Mouse (Mus musculus): ENCODE results near the gene Gm3776. TPM values are rescaled to one million over a fixed set of nuclear protein-coding genes. Genes with fewer than 3 reads are reported as not detected.
"Not testable (repeated sequence)": the region's sequence is repeated elsewhere in the genome, so short reads cannot be mapped to it uniquely, and the experiment has no call there.

The Gm3776 gene
- polyA plus RNA-seq, 1 experiment, result 0.90 TPM

DNA sequence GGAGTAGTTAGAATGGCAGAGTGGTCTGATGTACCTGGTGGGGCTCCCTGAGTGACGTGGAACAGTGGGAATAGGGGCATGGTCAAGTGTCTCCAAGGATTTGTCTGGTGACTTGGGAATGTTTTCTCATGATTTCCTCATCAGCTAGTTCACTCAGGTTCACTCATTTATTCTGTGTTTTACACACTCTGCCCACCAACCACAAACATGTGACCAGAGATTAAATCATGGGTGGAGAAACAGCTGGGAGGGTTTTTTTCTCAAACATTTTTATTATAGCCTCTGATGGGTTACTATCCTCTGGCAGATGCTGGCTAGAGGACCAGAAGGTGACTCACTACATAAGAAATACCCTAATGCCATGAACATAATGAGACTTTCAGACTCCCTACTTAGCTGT is 41.3 kb downstream of the Gm3776 start:
- Histone ChIP-seq H3K36me3 (ENCODE audit: control insufficient read depth, insufficient read depth, low read length) (no peaks in the 10 kb centered on the region), H3K27ac (ENCODE audit: insufficient read depth, low read depth, low read length) (no peak overlapping the region), H3K4me1 (ENCODE audit: control insufficient read depth, insufficient read depth, insufficient read length, low read length) (peaks cover 2% of the 10 kb centered on the region; the same call in 1 of the 2 replicates), H3K4me3 (ENCODE audit: low read depth, low read length) (no peak overlapping the region), H3K27me3 (ENCODE audit: control insufficient read depth, insufficient read depth, low read length) (no peaks in the 10 kb centered on the region)
- 97% methylated on average over 1 of the region's 1 CpGs for WGBS
- no peak for TF ChIP-seq CTCF (IDR thresholded peaks at IDR 0.05; ENCODE audit: extremely low read depth, insufficient read length, insufficient replicate concordance, low read depth, low read length)
- no peak for TF ChIP-seq POLR2A (IDR thresholded peaks at IDR 0.05; ENCODE audit: low read depth, low read length)

DNA sequence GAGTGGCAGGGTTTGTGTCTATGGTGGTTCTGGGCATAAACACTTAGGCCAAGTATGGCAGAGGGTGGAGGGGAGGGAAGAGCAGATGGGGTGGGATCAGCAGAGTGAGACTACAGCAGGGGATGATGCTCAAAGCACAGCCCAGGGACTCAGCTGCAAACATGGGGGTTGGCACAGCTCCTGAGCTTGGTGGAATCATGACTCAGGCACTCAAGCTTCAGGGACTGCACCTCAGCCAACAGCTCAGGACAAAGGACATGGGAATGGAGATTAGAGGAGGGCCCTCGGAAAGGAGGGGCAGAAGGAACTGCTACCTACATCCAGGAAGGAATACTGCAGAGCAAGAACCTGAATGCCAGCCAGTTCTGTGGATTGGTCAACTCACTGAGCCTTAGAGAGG is 42.2 kb downstream of the Gm3776 start:
- not testable (repeated sequence) for H3K4me3 ChIP-seq (ENCODE audit: low read depth, low read length); H3K4me1 ChIP-seq (ENCODE audit: control insufficient read depth, insufficient read depth, insufficient read length, low read length); H3K36me3 ChIP-seq (ENCODE audit: control insufficient read depth, insufficient read depth, low read length); H3K27me3 ChIP-seq (ENCODE audit: control insufficient read depth, insufficient read depth, low read length); H3K27ac ChIP-seq (ENCODE audit: insufficient read depth, low read depth, low read length)
- 20% methylated on average over 1 of the region's 1 CpGs for WGBS

DNA sequence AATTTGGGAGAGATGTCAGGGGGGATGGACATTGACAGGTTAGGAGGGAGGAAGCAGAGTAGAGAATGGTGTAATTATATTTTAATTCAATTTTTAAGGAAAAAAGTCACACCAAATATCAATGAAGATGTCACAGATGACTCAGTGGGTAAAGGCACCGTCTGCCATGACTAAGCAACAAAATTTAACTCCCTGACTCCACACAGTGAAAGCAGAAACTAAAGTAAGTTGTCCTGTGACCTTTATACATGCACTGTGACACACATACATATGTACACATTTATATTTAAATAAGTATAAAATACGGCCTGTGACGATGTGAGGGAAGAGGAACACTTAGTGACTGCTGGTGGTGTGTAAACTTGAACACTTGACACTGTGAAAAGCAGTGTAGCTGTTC is 51.2 kb downstream of the Gm3776 start:
- H3K4me1 ChIP-seq (ENCODE audit: control insufficient read depth, insufficient read depth, insufficient read length, low read length); H3K27ac ChIP-seq (ENCODE audit: insufficient read depth, low read depth, low read length); H3K4me3 ChIP-seq (ENCODE audit: low read depth, low read length); H3K27me3 ChIP-seq (ENCODE audit: control insufficient read depth, insufficient read depth, low read length); H3K36me3 ChIP-seq (ENCODE audit: control insufficient read depth, insufficient read depth, low read length): not testable (repeated sequence)
- 74% methylated on average over 3 of the region's 3 CpGs for WGBS

DNA sequence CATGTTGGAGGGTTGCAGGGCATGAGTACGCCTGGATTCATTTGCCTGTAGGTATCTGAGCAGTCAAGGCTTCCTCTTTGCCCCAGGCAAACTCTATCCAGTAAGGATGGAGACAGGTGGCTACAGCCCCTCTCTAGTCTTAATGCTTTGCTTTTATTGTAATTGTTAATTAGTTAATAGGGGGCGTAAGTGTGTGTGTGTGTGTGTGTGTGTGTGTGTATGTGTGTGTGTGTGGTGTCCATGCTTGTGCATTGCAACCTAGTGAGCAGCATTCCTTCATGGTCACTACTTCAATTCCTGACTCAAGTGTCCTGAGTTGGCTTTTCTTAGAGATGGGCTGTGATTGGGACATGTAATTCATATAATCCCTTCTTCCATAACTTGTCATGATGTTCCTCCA is 57.8 kb downstream of the Gm3776 start, which contains the start of gene Omt2a:
Gene Omt2a (minus strand): TSS at position 101 of the 400 bp plus-strand sequence.
- 90% methylated on average over 2 of the region's 2 CpGs for whole genome bisulfite sequencing
- Histone ChIP-seq H3K4me1 (ENCODE audit: control insufficient read depth, insufficient read depth, insufficient read length, low read length) (no peaks in the 10 kb centered on the region), H3K27ac (ENCODE audit: insufficient read depth, low read depth, low read length) (no peak within 1 kb of the TSS), H3K27me3 (ENCODE audit: control insufficient read depth, insufficient read depth, low read length) (no peaks in the 10 kb centered on the region), H3K4me3 (ENCODE audit: low read depth, low read length) (no peak within 1 kb of the TSS), H3K36me3 (ENCODE audit: control insufficient read depth, insufficient read depth, low read length) (no peaks in the 10 kb centered on the region)
- TF ChIP-seq CTCF (IDR thresholded peaks at IDR 0.05; ENCODE audit: extremely low read depth, insufficient read length, insufficient replicate concordance, low read depth, low read length) (no peak), POLR2A (IDR thresholded peaks at IDR 0.05; ENCODE audit: low read depth, low read length) (no peak)

Other genes starting within 250 kb of the Gm3776 start
- not detected in 2 replicates for gene Gcm1, start 205.2 kb upstream of the Gm3776 start, polyA plus RNA-seq (2012; rRNA removed)
- gene Fbxo9, start 148.1 kb upstream of the Gm3776 start, polyA plus RNA-seq (2012; rRNA removed), result 54.1 and 74.3 TPM in 2 replicates
- 8.4 and 19.8 TPM in 2 replicates for gene Ick, start 147.9 kb upstream of the Gm3776 start, polyA plus RNA-seq (2012; rRNA removed)
- gene Gsta4, start 74.4 kb upstream of the Gm3776 start, polyA plus RNA-seq (2012; rRNA removed), result 6.3 and 66.9 TPM in 2 replicates
- 14.6 and 148 TPM in 2 replicates for gene Gsta1, start 26.5 kb upstream of the Gm3776 start, polyA plus RNA-seq (2012; rRNA removed)
- gene Gm10639, start 32.8 kb downstream of the Gm3776 start, polyA plus RNA-seq (2012; rRNA removed), result 0.17 TPM in 1 of 2 replicates, not detected in the other
- not detected in 2 replicates for gene Omt2a, start 57.7 kb downstream of the Gm3776 start, polyA plus RNA-seq (2012; rRNA removed)
- not detected in 2 replicates for gene Omt2b, start 70.5 kb downstream of the Gm3776 start, polyA plus RNA-seq (2012; rRNA removed)
- 0.71 TPM in 1 of 2 replicates, not detected in the other for gene Gsta2, start 98.7 kb downstream of the Gm3776 start, polyA plus RNA-seq (2012; rRNA removed)
- not detected in 2 replicates for gene Dppa5a, start 111.0 kb downstream of the Gm3776 start, polyA plus RNA-seq (2012; rRNA removed)
- gene Ooep, start 121.6 kb downstream of the Gm3776 start, polyA plus RNA-seq (2012; rRNA removed), result 0.04 TPM in 1 of 2 replicates, not detected in the other
- not detected in 2 replicates for gene Ddx43, start 138.6 kb downstream of the Gm3776 start, polyA plus RNA-seq (2012; rRNA removed)
- gene Cgas, start 186.1 kb downstream of the Gm3776 start, polyA plus RNA-seq (2012; rRNA removed), result 0.46 and 0.86 TPM in 2 replicates
- 6.1 and 7.3 TPM in 2 replicates for gene Mto1, start 191.1 kb downstream of the Gm3776 start, polyA plus RNA-seq (2012; rRNA removed)
- gene Gm17324, start 191.7 kb downstream of the Gm3776 start, polyA plus RNA-seq (2012; rRNA removed), result not detected in 2 replicates
- gene Eef1a1, start 232.0 kb downstream of the Gm3776 start, polyA plus RNA-seq (2012; rRNA removed), result 1,017 and 1,625 TPM in 2 replicates